Mouse (Mus musculus): ENCODE measurements around the gene Rab9.
"Not testable (repeated sequence)": the region's sequence is repeated elsewhere in the genome, so short reads cannot be mapped to it uniquely, and the experiment has no call there.

Gene Rab9

GRCm38 (mm10) chrX:166479365-166479983, at the start of gene Rab9:
TSS of gene Rab9 (minus strand) at chrX:166479867.
- DNase-seq (ENCODE audit: low spot score), result peak; percentile 98

- DNase-seq (ENCODE audit: low spot score), result no peak
Observed at GRCm38 (mm10) chrX:166528126-166528525, 48.5 kb upstream of the Rab9 start.

- DNase-seq (ENCODE audit: low spot score), result no peak
Observed at GRCm38 (mm10) chrX:166525637-166526315, 46.1 kb upstream of the Rab9 start.

- DNase-seq (ENCODE audit: low spot score), result no peak
Observed at GRCm38 (mm10) chrX:166520782-166521181, 41.1 kb upstream of the Rab9 start.

- no peak for DNase-seq (ENCODE audit: low spot score)
Observed at GRCm38 (mm10) chrX:166518345-166518744, 38.7 kb upstream of the Rab9 start, which contains the start of gene Tceanc. TSS of gene Tceanc (minus strand) at chrX:166518567.

GRCm38 (mm10) chrX:166516631-166517030, 37.0 kb upstream of the Rab9 start:
- DNase-seq (ENCODE audit: low spot score), result no peak

- no peak for DNase-seq (ENCODE audit: low spot score)
Observed at GRCm38 (mm10) chrX:166515923-166516322, 36.3 kb upstream of the Rab9 start.

- DNase-seq (ENCODE audit: low spot score), result not testable (repeated sequence)
Observed at GRCm38 (mm10) chrX:166514035-166514434, 34.4 kb upstream of the Rab9 start.

GRCm38 (mm10) chrX:166512071-166512470, 32.4 kb upstream of the Rab9 start:
- DNase-seq (ENCODE audit: low spot score), result no peak

- DNase-seq (ENCODE audit: low spot score), result no peak
Observed at GRCm38 (mm10) chrX:166511107-166511506, 31.4 kb upstream of the Rab9 start.

GRCm38 (mm10) chrX:166509761-166510738, 30.4 kb upstream of the Rab9 start:
- DNase-seq (ENCODE audit: low spot score), result peak; percentile 92

GRCm38 (mm10) chrX:166504421-166504820, 24.8 kb upstream of the Rab9 start:
- no peak for DNase-seq (ENCODE audit: low spot score)

GRCm38 (mm10) chrX:166499496-166500190, 20.0 kb upstream of the Rab9 start:
- DNase-seq (ENCODE audit: low spot score), result no peak

- no peak for DNase-seq (ENCODE audit: low spot score)
Observed at GRCm38 (mm10) chrX:166497771-166498170, 18.1 kb upstream of the Rab9 start.

- no peak for DNase-seq (ENCODE audit: low spot score)
Observed at GRCm38 (mm10) chrX:166495052-166495451, 15.4 kb upstream of the Rab9 start.

GRCm38 (mm10) chrX:166478631-166479364, 869 bp downstream of the Rab9 start:
- DNase-seq (ENCODE audit: low spot score), result no peak

GRCm38 (mm10) chrX:166477393-166477792, 2.3 kb downstream of the Rab9 start:
- DNase-seq (ENCODE audit: low spot score), result no peak

- DNase-seq (ENCODE audit: low spot score), result no peak
Observed at GRCm38 (mm10) chrX:166472612-166473011, 7.1 kb downstream of the Rab9 start.

GRCm38 (mm10) chrX:166468321-166468720, 11.3 kb downstream of the Rab9 start:
- no peak for DNase-seq (ENCODE audit: low spot score)

GRCm38 (mm10) chrX:166455525-166455924, 24.1 kb downstream of the Rab9 start:
- DNase-seq (ENCODE audit: low spot score), result no peak

- DNase-seq (ENCODE audit: low spot score), result no peak
Observed at GRCm38 (mm10) chrX:166454331-166454730, 25.3 kb downstream of the Rab9 start.

Measured in testis, postnatal 10 days (tissue).